Mouse (Mus musculus): Measurements from ENCODE around the gene Gm44805. TPM values are rescaled to one million over a fixed set of nuclear protein-coding genes. Genes with fewer than 3 reads are reported as not detected.

The Gm44805 gene
- polyA plus RNA-seq (2014; fragmentation: Nextera tagmentation; extraction: Ambion mirVana) = not detected in 2 replicates

- H3K9ac ChIP-seq (ENCODE audit: low read length) = 0 out of 2 replicates have a peak within 1 kb of the TSS, but pooled peaks have one; percentile 21
- H3K36me3 ChIP-seq (ENCODE audit: control insufficient read depth, insufficient read depth, low read length) = no peaks in the 10 kb centered on the region
- ATAC-seq (ENCODE audit: insufficient number of reproducible peaks, insufficient read depth, low FRiP score, low read depth) = no peak
- no peak within 1 kb of the TSS for H3K4me3 ChIP-seq (ENCODE audit: control insufficient read depth in 1 of 2, insufficient read depth in 1 of 2, low read depth in 1 of 2, low read length in 2 of 2)
- no peak within 1 kb of the TSS for H3K27ac ChIP-seq (replicated peaks in 1 of 2; ENCODE audit: control insufficient read depth in 1 of 2, insufficient read depth in 1 of 2, low read depth in 2 of 2, low read length in 2 of 2)
- H3K9me3 ChIP-seq (ENCODE audit: control insufficient read depth, low read length) = no peaks in the 10 kb centered on the region
- peaks cover 0 to 4% of the 10 kb centered on the region in 2 experiments; a peak in 1 of 4 replicates for H3K4me1 ChIP-seq (ENCODE audit: control insufficient read depth in 2 of 2, insufficient read depth in 2 of 2, low read length in 2 of 2)
- 36% methylated on average over 8 of the region's 8 CpGs for WGBS
- no peaks in the 10 kb centered on the region for H3K27me3 ChIP-seq (ENCODE audit: control insufficient read depth, insufficient read depth, low read length)
- no peak within 1 kb of the TSS for H3K4me2 ChIP-seq (ENCODE audit: low read length)
These were observed at the start of gene Gm44805, which contains the start of gene Apoc4 for GRCm38 (mm10) chr7:19681202-19681694. TSS of gene Gm44805 (minus strand) at chr7:19681423. TSS of gene Apoc4 (minus strand) at chr7:19681479.

DNA sequence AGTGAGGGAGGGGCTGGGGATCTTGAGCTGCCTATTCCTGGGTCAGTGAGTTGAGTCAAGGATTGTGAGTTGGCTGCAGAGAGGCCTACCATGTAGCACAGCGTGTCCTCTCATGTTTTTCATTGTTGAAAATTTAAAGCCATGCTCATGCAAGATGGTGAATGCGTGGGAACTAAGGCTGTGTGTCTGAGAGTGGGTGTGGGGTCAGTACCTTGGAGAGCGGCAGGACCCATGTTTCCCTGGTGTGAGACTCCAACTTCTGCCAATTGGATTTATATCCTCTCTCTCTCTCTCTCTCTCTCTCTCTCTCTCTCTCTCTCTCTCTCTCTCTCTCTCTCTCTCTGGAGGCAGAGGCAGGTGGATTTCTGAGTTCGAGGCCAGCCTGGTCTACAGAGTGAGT, 45.3 kb upstream of the Gm44805 start:
- Histone ChIP-seq H3K4me3 (ENCODE audit: control insufficient read depth in 1 of 2, insufficient read depth in 1 of 2, low read depth in 1 of 2, low read length in 2 of 2) (no peak overlapping the region), H3K36me3 (ENCODE audit: control insufficient read depth, insufficient read depth, low read length) (peaks cover 86% of the 10 kb centered on the region), H3K9ac (ENCODE audit: low read length) (no peak overlapping the region), H3K4me2 (ENCODE audit: low read length) (no peak overlapping the region), H3K9me3 (ENCODE audit: control insufficient read depth, low read length) (peaks cover 3% of the 10 kb centered on the region), H3K27ac (replicated peaks in 1 of 2; ENCODE audit: control insufficient read depth in 1 of 2, insufficient read depth in 1 of 2, low read depth in 2 of 2, low read length in 2 of 2) (no peak overlapping the region), H3K4me1 (ENCODE audit: control insufficient read depth in 2 of 2, insufficient read depth in 2 of 2, low read length in 2 of 2) (peaks cover 0 to 2% of the 10 kb centered on the region in 2 experiments; a peak in 1 of 4 replicates), H3K27me3 (ENCODE audit: control insufficient read depth, insufficient read depth, low read length) (no peaks in the 10 kb centered on the region)
- no peak for ATAC-seq (ENCODE audit: insufficient number of reproducible peaks, insufficient read depth, low FRiP score, low read depth)
- 87% methylated on average over 4 of the region's 4 CpGs for WGBS

DNA sequence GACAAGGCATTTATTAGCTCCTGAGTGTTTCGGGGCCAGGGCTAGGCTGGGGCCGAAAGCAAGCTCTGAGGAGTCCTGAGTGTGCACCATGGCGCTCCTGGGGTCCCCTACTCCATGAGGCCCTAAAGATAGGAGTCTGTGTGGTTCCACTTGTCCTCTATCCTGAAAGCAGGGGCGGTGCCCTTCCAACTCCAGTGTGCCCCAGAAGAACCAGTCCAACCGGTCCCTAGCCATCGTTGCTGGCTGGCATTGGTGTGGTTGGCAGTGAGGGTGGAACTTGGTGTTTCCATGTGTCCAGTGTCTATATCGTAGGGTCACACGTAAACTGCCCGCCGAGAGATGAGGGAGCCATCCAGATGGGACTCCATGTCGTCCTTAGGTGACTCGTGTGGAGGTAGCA, 42.9 kb upstream of the Gm44805 start:
- Histone ChIP-seq H3K4me2 (ENCODE audit: low read length) (no peak overlapping the region), H3K4me1 (ENCODE audit: control insufficient read depth in 2 of 2, insufficient read depth in 2 of 2, low read length in 2 of 2) (peaks cover 0 to 2% of the 10 kb centered on the region in 2 experiments; a peak in 1 of 4 replicates), H3K36me3 (ENCODE audit: control insufficient read depth, insufficient read depth, low read length) (peaks cover 82% of the 10 kb centered on the region), H3K9me3 (ENCODE audit: control insufficient read depth, low read length) (peaks cover 15% of the 10 kb centered on the region), H3K27ac (replicated peaks in 1 of 2; ENCODE audit: control insufficient read depth in 1 of 2, insufficient read depth in 1 of 2, low read depth in 2 of 2, low read length in 2 of 2) (no peak overlapping the region), H3K4me3 (ENCODE audit: control insufficient read depth in 1 of 2, insufficient read depth in 1 of 2, low read depth in 1 of 2, low read length in 2 of 2) (no peak overlapping the region), H3K9ac (ENCODE audit: low read length) (no peak overlapping the region), H3K27me3 (ENCODE audit: control insufficient read depth, insufficient read depth, low read length) (no peaks in the 10 kb centered on the region)
- WGBS = 95% methylated on average over 12 of the region's 12 CpGs
- ATAC-seq (ENCODE audit: insufficient number of reproducible peaks, insufficient read depth, low FRiP score, low read depth) = no peak

- peak overlapping the region; percentile 78 to 82 for H3K27ac ChIP-seq (replicated peaks in 1 of 2; ENCODE audit: control insufficient read depth in 1 of 2, insufficient read depth in 1 of 2, low read depth in 2 of 2, low read length in 2 of 2)
- no peak overlapping the region for H3K9ac ChIP-seq (ENCODE audit: low read length)
- 78% methylated on average over 6 of the region's 6 CpGs for WGBS
- H3K4me2 ChIP-seq (ENCODE audit: low read length) = no peak overlapping the region
- H3K27me3 ChIP-seq (ENCODE audit: control insufficient read depth, insufficient read depth, low read length) = no peaks in the 10 kb centered on the region
- H3K36me3 ChIP-seq (ENCODE audit: control insufficient read depth, insufficient read depth, low read length) = peaks cover 79% of the 10 kb centered on the region
- peak; percentile 65; the same call in 1 of the 2 replicates for ATAC-seq (ENCODE audit: insufficient number of reproducible peaks, insufficient read depth, low FRiP score, low read depth)
- H3K4me3 ChIP-seq (ENCODE audit: control insufficient read depth in 1 of 2, insufficient read depth in 1 of 2, low read depth in 1 of 2, low read length in 2 of 2) = no peak overlapping the region
- peaks cover 15% of the 10 kb centered on the region for H3K9me3 ChIP-seq (ENCODE audit: control insufficient read depth, low read length)
- H3K4me1 ChIP-seq (ENCODE audit: control insufficient read depth in 2 of 2, insufficient read depth in 2 of 2, low read length in 2 of 2) = peaks cover 0 to 2% of the 10 kb centered on the region in 2 experiments; a peak in 1 of 4 replicates
These were observed 41.6 kb upstream of the Gm44805 start for GRCm38 (mm10) chr7:19722754-19723195.

DNA sequence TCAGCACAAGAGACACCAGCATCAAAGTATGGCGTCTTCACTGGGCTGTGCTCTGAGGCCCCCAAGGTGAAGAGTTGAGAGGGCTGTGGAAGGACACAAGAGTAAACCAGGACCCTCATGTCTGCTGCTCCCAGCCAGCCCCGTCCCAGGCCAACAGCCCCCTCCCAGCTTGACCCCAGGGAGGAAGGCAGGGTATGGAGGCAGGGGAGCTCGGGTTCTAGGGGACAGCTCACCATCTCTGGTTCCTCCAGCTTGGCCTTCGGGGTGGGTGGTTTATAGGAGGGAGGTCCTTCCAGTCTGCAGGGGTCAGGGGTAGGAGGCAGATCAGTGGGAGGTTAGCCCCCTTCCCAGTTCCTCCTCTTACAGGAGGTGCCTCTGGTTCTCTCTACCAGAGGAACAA, 38.0 kb upstream of the Gm44805 start:
- H3K27me3 ChIP-seq (ENCODE audit: control insufficient read depth, insufficient read depth, low read length) = no peaks in the 10 kb centered on the region
- no peak overlapping the region for H3K4me2 ChIP-seq (ENCODE audit: low read length)
- H3K4me3 ChIP-seq (ENCODE audit: control insufficient read depth in 1 of 2, insufficient read depth in 1 of 2, low read depth in 1 of 2, low read length in 2 of 2) = no peak overlapping the region
- no peak for ATAC-seq (ENCODE audit: insufficient number of reproducible peaks, insufficient read depth, low FRiP score, low read depth)
- 88% methylated on average over 4 of the region's 4 CpGs for WGBS
- H3K36me3 ChIP-seq (ENCODE audit: control insufficient read depth, insufficient read depth, low read length) = peaks cover 57% of the 10 kb centered on the region
- H3K4me1 ChIP-seq (ENCODE audit: control insufficient read depth in 2 of 2, insufficient read depth in 2 of 2, low read length in 2 of 2) = peaks cover 2 to 11% of the 10 kb centered on the region in 2 experiments
- H3K9ac ChIP-seq (ENCODE audit: low read length) = no peak overlapping the region
- no peak overlapping the region for H3K27ac ChIP-seq (replicated peaks in 1 of 2; ENCODE audit: control insufficient read depth in 1 of 2, insufficient read depth in 1 of 2, low read depth in 2 of 2, low read length in 2 of 2)
- peaks cover 15% of the 10 kb centered on the region for H3K9me3 ChIP-seq (ENCODE audit: control insufficient read depth, low read length)

DNA sequence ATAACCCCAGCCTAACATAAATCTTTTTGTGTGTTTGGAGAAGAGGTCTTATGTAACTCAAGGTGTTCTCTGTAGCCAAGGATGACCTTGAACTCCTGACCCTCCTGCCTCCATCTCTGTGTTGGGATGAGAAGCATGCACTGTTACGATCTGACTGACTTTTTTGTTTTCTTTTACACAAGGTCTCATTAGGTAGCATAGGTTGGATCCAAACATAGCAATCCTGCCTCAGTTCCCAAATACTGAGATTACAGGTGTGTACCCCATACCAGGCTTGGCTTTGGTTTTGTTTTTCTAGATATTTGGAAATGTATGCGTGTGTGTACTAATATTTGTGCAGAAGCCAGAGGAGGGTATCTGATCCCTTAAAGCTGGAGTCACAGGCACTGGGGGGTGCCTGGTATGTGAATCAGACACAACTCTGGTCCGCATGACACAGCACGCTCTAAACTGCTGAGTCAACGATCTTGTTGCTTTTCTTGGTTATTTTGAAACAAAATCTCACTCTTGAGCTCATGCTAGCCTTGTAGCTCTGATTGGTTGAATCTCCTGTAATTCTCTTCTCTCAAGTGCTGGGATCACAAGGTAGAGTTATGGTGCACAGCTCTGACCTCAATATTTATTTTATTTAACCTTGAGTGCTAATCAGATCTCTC, 37.2 kb upstream of the Gm44805 start:
- Histone ChIP-seq H3K27ac (replicated peaks in 1 of 2; ENCODE audit: control insufficient read depth in 1 of 2, insufficient read depth in 1 of 2, low read depth in 2 of 2, low read length in 2 of 2) (no peak overlapping the region), H3K4me1 (ENCODE audit: control insufficient read depth in 2 of 2, insufficient read depth in 2 of 2, low read length in 2 of 2) (peaks cover 4 to 18% of the 10 kb centered on the region in 2 experiments), H3K27me3 (ENCODE audit: control insufficient read depth, insufficient read depth, low read length) (no peaks in the 10 kb centered on the region), H3K36me3 (ENCODE audit: control insufficient read depth, insufficient read depth, low read length) (peaks cover 57% of the 10 kb centered on the region), H3K4me2 (ENCODE audit: low read length) (no peak overlapping the region), H3K4me3 (ENCODE audit: control insufficient read depth in 1 of 2, insufficient read depth in 1 of 2, low read depth in 1 of 2, low read length in 2 of 2) (no peak overlapping the region), H3K9ac (ENCODE audit: low read length) (no peak overlapping the region), H3K9me3 (ENCODE audit: control insufficient read depth, low read length) (peaks cover 15% of the 10 kb centered on the region)
- no peak for ATAC-seq (ENCODE audit: insufficient number of reproducible peaks, insufficient read depth, low FRiP score, low read depth)
- WGBS = 92% methylated on average over 5 of the region's 5 CpGs

DNA sequence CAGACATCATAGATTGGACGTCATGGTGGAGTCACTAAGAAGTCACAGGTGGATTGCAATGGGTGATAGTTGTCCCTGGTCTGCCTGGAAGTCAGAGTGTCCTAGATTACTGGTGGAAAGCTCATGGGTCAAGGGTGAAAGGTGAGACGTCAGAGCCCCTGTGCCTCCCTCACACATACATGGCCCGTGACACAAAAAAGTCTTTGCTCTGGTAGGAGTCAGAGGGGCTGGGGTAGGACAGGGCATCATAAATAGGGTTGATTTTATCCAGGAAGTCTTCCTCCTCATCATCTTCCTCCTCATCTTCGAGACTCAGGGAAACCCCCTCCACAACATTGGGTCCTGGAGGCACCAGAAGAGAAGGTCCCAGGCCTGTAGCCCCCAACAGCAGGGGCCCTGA, 36.1 kb upstream of the Gm44805 start:
- Histone ChIP-seq H3K27me3 (ENCODE audit: control insufficient read depth, insufficient read depth, low read length) (no peaks in the 10 kb centered on the region), H3K4me2 (ENCODE audit: low read length) (no peak overlapping the region), H3K9me3 (ENCODE audit: control insufficient read depth, low read length) (peaks cover 15% of the 10 kb centered on the region), H3K4me3 (ENCODE audit: control insufficient read depth in 1 of 2, insufficient read depth in 1 of 2, low read depth in 1 of 2, low read length in 2 of 2) (no peak overlapping the region), H3K9ac (ENCODE audit: low read length) (no peak overlapping the region), H3K27ac (replicated peaks in 1 of 2; ENCODE audit: control insufficient read depth in 1 of 2, insufficient read depth in 1 of 2, low read depth in 2 of 2, low read length in 2 of 2) (no peak overlapping the region), H3K4me1 (ENCODE audit: control insufficient read depth in 2 of 2, insufficient read depth in 2 of 2, low read length in 2 of 2) (peaks cover 3 to 19% of the 10 kb centered on the region in 2 experiments), H3K36me3 (ENCODE audit: control insufficient read depth, insufficient read depth, low read length) (peaks cover 57% of the 10 kb centered on the region)
- WGBS = 84% methylated on average over 4 of the region's 4 CpGs
- ATAC-seq (ENCODE audit: insufficient number of reproducible peaks, insufficient read depth, low FRiP score, low read depth) = no peak

Data from heart, embryonic 14.5 days (tissue).